In the genomic region with DNA sequence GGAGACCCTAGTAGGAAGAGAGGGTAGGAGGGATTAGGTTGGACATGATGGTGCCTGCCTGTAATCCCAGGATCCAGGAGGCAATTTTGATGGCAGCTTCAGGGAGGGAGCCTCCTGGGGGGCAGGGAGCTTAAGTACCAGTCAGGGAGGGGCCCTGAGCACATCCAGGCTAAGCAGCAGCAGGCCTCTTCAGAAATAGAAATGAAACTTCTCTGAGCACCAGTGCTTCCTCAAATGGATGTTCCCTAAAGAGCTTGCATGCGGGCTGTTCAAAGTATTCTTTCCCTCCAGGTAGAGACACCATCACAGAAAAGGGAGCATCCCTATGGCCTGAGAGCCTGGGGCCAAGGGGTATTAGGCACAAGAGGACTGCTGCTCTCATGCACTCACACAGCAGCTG, we compare ENCODE assay signal across 1 mouse cellular context.
TF ChIP-seq lines count a peak whose summit lies in the region.

No protein-coding gene starts in this region.

TF ChIP-seq in CH12.LX, 34 proteins besides CTCF, POLR2A, EP300 and RAD21:
- TF ChIP-seq IRF4 (IDR thresholded peaks at IDR 0.05; ENCODE audit: low read depth, low read length) (0 out of 2 replicates have a peak, but pooled peaks have one; percentile 17), KAT2A (IDR thresholded peaks at IDR 0.05; ENCODE audit: insufficient replicate concordance, low read length) (no peak)
TF ChIP-seq in CH12.LX: peak in this region for 1.
